Mouse (Mus musculus) liver, postnatal 0 days (tissue): ENCODE results near the gene Adamts7. TPM values are rescaled to one million over a fixed set of nuclear protein-coding genes. Genes with fewer than 3 reads are reported as not detected.

ENCODE experiments used
- ATAC-seq: fragments of 200-750 bp; cut with Nextera tagmentation; 2 replicates; pipeline ENCODE4 v1.8.0; 2017; ENCODE audit warnings: mild to moderate bottlenecking, moderate library complexity
- DNase-seq: peaks from one replicate; pipeline ENCODE4 v3.0.0-alpha.2; 2016
- H3K27ac ChIP-seq: fragments of 300-500 bp; sonication (generic); 2 replicates; pipeline ENCODE4 v1.5.1; 2014; ENCODE audit warnings: antibody characterized with exemption, moderate library complexity, mild to moderate bottlenecking, low read depth
- H3K27me3 ChIP-seq: fragments of 300-500 bp; sonication (generic); 2 replicates; pipeline ENCODE4 v1.6.1; 2014; ENCODE audit warnings: low read length, control low read depth, mixed read lengths; ENCODE audit not compliant: insufficient read depth
- H3K36me3 ChIP-seq: fragments of 300-500 bp; sonication (generic); replicated peaks from 2 replicates; pipeline ENCODE4 v1.6.1; 2014; ENCODE audit warnings: mild to moderate bottlenecking, control low read depth, low read length, moderate library complexity, mixed read lengths; ENCODE audit not compliant: insufficient read depth
- H3K4me1 ChIP-seq: fragments of 300-500 bp; sonication (generic); 2 replicates; pipeline ENCODE4 v1.6.1; 2014; ENCODE audit warnings: antibody characterized with exemption, mild to moderate bottlenecking, control low read depth; ENCODE audit not compliant: insufficient read depth
- H3K4me2 ChIP-seq: fragments of 300-500 bp; sonication (generic); 2 replicates; pipeline ENCODE4 v1.6.1; 2014; ENCODE audit warnings: low read depth, mild to moderate bottlenecking, low read length, moderate library complexity, mixed read lengths
- H3K4me3 ChIP-seq: fragments of 300-500 bp; sonication (generic); 2 replicates; pipeline ENCODE4 v1.5.1; 2014; ENCODE audit warnings: low read depth, low read length
- H3K9ac ChIP-seq: fragments of 300-500 bp; sonication (generic); replicated peaks from 2 replicates; pipeline ENCODE4 v1.6.1; 2014; ENCODE audit warnings: mild to moderate bottlenecking, moderate library complexity
- H3K9me3 ChIP-seq: fragments of 300-500 bp; sonication (generic); 2 replicates; pipeline ENCODE4 v1.6.1; 2016; ENCODE audit warnings: mild to moderate bottlenecking, control low read depth, low read length, mixed read lengths
- CTCF ChIP-seq: sonication (generic); IDR thresholded peaks from 2 replicates; pipeline ENCODE4 v1.5.1; 2016; ENCODE audit warnings: antibody characterized with exemption, low read depth
- EP300 ChIP-seq: IDR thresholded peaks from 2 replicates; pipeline ENCODE4 v1.6.1; 2016; ENCODE audit warnings: antibody characterized with exemption, low read depth, mild to moderate bottlenecking
- WGBS: fragments of 180-500 bp; shearing (Covaris S2); extraction: QIAGEN DNeasy Blood & Tissue Kit; methylation state at CpG from one replicate; pipeline ENCODE4 v1.1.7; 2014; ENCODE audit not compliant: insufficient replicate concordance; 5-methylcytosine and 5-hydroxymethylcytosine counted together
- polyA plus RNA-seq: library from polyadenylated mRNA; unstranded; fragments of >200 nt; fragmentation: Nextera tagmentation; extraction: Ambion mirVana; gene quantifications from 2 replicates; pipeline ENCODE4 v1.2.1, GENCODE M21; 2015

The Adamts7 gene
- polyA plus RNA-seq, 1 experiment from 2014 or later = 2.0 TPM

GRCm38 (mm10) chr9:90208655-90209054 lies 45.8 kb downstream of the Adamts7 start:
- no peak for TF ChIP-seq EP300
- TF ChIP-seq CTCF = no peak
- Histone ChIP-seq H3K36me3 (peaks cover 77% of the 10 kb centered on the region), H3K27ac (no peak overlapping the region), H3K4me1 (no peaks in the 10 kb centered on the region), H3K4me3 (no peak overlapping the region), H3K9ac (no peak overlapping the region), H3K27me3 (no peaks in the 10 kb centered on the region), H3K4me2 (no peak overlapping the region), H3K9me3 (no peaks in the 10 kb centered on the region)
- 68% methylated on average over 6 of the region's 6 CpGs for WGBS
- DNase-seq (no peak), ATAC-seq (no peak)

- Histone ChIP-seq H3K36me3 (peaks cover 79% of the 10 kb centered on the region), H3K4me3 (no peak overlapping the region), H3K27ac (no peak overlapping the region), H3K9me3 (no peaks in the 10 kb centered on the region), H3K9ac (no peak overlapping the region), H3K4me1 (no peaks in the 10 kb centered on the region), H3K27me3 (no peaks in the 10 kb centered on the region), H3K4me2 (no peak overlapping the region)
- DNase-seq (no peak), ATAC-seq (no peak)
- 83% methylated on average over 3 of the region's 3 CpGs for WGBS
- no peak for TF ChIP-seq CTCF
- TF ChIP-seq EP300 = no peak
Measured at GRCm38 (mm10) chr9:90213127-90213526, 50.3 kb downstream of the Adamts7 start.

DNA sequence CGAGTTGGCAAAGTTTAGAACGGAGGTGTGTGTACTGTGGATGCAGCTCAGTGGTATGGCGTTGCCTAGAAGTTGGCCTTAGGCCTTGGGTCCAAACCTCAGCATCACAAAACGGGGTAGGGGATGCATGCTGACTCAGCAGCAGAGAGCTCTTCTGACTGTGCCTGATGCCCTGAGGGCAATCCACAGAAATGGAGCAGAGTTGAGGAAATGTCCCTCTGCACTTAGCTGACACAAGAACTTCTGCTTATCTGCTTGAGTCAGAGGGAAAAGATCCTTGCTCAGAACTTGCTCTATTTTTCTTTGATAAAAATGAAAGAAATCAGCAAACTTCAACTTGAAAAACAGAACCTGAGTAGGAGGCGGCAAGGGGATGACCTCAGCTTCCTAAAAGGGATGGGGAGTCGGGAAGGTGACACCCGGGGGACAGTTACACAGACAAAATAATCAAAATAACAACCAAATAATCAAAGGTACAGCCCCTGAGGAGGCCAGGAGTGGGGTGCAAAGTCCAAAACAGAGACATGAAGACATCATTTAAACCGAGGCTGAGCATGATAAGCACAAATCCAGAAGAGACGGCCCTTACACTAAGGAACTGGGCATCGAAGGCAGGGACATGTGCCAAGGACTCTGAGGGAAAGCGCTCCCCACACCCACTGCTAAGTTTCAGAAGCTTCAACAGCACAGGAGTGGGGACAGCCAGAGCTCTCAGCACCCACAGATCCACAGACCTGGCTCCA lies 53.6 kb downstream of the Adamts7 start:
- TF ChIP-seq EP300 = no peak
- no peak for TF ChIP-seq CTCF
- DNase-seq (no peak), ATAC-seq (peak; percentile 27)
- 71% methylated on average over 11 of the region's 11 CpGs for WGBS
- Histone ChIP-seq H3K27ac (0 out of 2 replicates have a peak overlapping the region, but pooled peaks have one; percentile 3), H3K9me3 (no peaks in the 10 kb centered on the region), H3K4me1 (no peaks in the 10 kb centered on the region), H3K27me3 (no peaks in the 10 kb centered on the region), H3K4me3 (no peak overlapping the region), H3K36me3 (peaks cover 84% of the 10 kb centered on the region), H3K9ac (no peak overlapping the region), H3K4me2 (no peak overlapping the region)

- WGBS = 75% methylated on average over 4 of the region's 4 CpGs
- Histone ChIP-seq H3K27me3 (no peaks in the 10 kb centered on the region), H3K4me3 (no peak overlapping the region), H3K9ac (no peak overlapping the region), H3K4me1 (no peaks in the 10 kb centered on the region), H3K9me3 (no peaks in the 10 kb centered on the region), H3K36me3 (peaks cover 88% of the 10 kb centered on the region), H3K4me2 (no peak overlapping the region), H3K27ac (no peak overlapping the region)
- ATAC-seq (no peak), DNase-seq (no peak)
- no peak for TF ChIP-seq CTCF
- TF ChIP-seq EP300 = no peak
Measured at GRCm38 (mm10) chr9:90217501-90217900, 54.6 kb downstream of the Adamts7 start.

- Histone ChIP-seq H3K9ac (no peak overlapping the region), H3K4me2 (no peak overlapping the region), H3K4me1 (no peaks in the 10 kb centered on the region), H3K27me3 (no peaks in the 10 kb centered on the region), H3K36me3 (peaks cover 88% of the 10 kb centered on the region), H3K27ac (no peak overlapping the region), H3K4me3 (no peak overlapping the region), H3K9me3 (no peaks in the 10 kb centered on the region)
- TF ChIP-seq CTCF (no peak), EP300 (no peak)
- no peak for DNase-seq
- 82% methylated on average over 3 of the region's 3 CpGs for WGBS
- no peak for ATAC-seq
Measured at GRCm38 (mm10) chr9:90222275-90222674, 59.4 kb downstream of the Adamts7 start.

GRCm38 (mm10) chr9:90226081-90226741 lies 63.3 kb downstream of the Adamts7 start:
- Histone ChIP-seq H3K9ac (no peak overlapping the region), H3K4me1 (no peaks in the 10 kb centered on the region), H3K4me2 (no peak overlapping the region), H3K9me3 (no peaks in the 10 kb centered on the region), H3K27ac (peak overlapping the region; percentile 41), H3K36me3 (peaks cover 71% of the 10 kb centered on the region), H3K4me3 (no peak overlapping the region), H3K27me3 (no peaks in the 10 kb centered on the region)
- TF ChIP-seq CTCF = no peak
- no peak for TF ChIP-seq EP300
- no peak for DNase-seq
- 77% methylated on average over 21 of the region's 21 CpGs for WGBS
- ATAC-seq = peak; percentile 51; the same call in 1 of the 2 replicates
